12 mouse cellular contexts compared by ENCODE assay signal in genomic region chr8:4372657-4373056, GRCm38 (mm10). TPM values are rescaled to one million over a fixed set of nuclear protein-coding genes. Genes with fewer than 3 reads are reported as not detected.
DNase-seq lines count a peak whose midpoint lies in the region; ATAC-seq and TF ChIP-seq lines count a peak whose summit lies in the region.
"Had no signal": no experiment of that assay in that cellular context is flagged by ENCODE, and none has a peak within 500 bp of the region (broad histone marks: within the 10 kb centered on the region; RNA-seq: fewer than 3 reads in every experiment).

No protein-coding gene starts in this region.

- H3K4me3 ChIP-seq in kidney, adult 2 months (ENCODE audit: insufficient read depth, low read depth, low read length) = no peak overlapping the region
- no peak overlapping the region for H3K4me3 ChIP-seq in heart, embryonic 11.5 days (ENCODE audit: low read depth, low read length)
- H3K4me3 ChIP-seq: neural tube, embryonic 15.5 days had no signal

- 0 out of 2 replicates have a peak, but pooled peaks cover 2% of the 10 kb centered on the region for H3K9me3 ChIP-seq in heart, embryonic 11.5 days (replicated peaks; ENCODE audit: control insufficient read depth, low read length)
- H3K9me3 ChIP-seq: neural tube, embryonic 15.5 days had no signal

- H3K27ac ChIP-seq in kidney, adult 2 months (ENCODE audit: insufficient read depth, low read depth, low read length) = no peak overlapping the region
- no peak overlapping the region for H3K27ac ChIP-seq in heart, embryonic 11.5 days (ENCODE audit: low read depth, low read length)
- H3K27ac ChIP-seq: neural tube, embryonic 15.5 days had no signal

- no peak for TF ChIP-seq POLR2A in kidney, adult 2 months (IDR thresholded peaks at IDR 0.05; ENCODE audit: low read depth, low read length)

- no peak overlapping the region for H3K9ac ChIP-seq in heart, embryonic 11.5 days (ENCODE audit: low read depth, low read length)
- H3K9ac ChIP-seq: neural tube, embryonic 15.5 days had no signal

- no peaks in the 10 kb centered on the region for H3K4me1 ChIP-seq in kidney, adult 2 months (ENCODE audit: control insufficient read depth, insufficient read depth, low read length)
- H3K4me1 ChIP-seq in heart, embryonic 11.5 days (ENCODE audit: control insufficient read depth, insufficient read depth, low read length) = no peaks in the 10 kb centered on the region
- H3K4me1 ChIP-seq: neural tube, embryonic 15.5 days had no signal

- peak; percentile 25 for DNase-seq in kidney, adult 2 months
- no peak for DNase-seq in kidney, postnatal 10 days
- DNase-seq in thymus, postnatal 0 days (ENCODE audit: low spot score) = peak; percentile 35
- DNase-seq in thymus, postnatal 10 days (ENCODE audit: low spot score in 2 of 2) = no peak
- DNase-seq in c-Kit-positive CD71-positive TER-119-positive erythroid progenitor cells, embryonic 14.5 days (ENCODE audit: low spot score) = peak; percentile 16
- DNase-seq in urinary bladder, postnatal 25 days (ENCODE audit: low spot score) = no peak
- DNase-seq: cerebellum, adult 2 months; spleen, adult 18-20 months; thymus, postnatal 14 days had no signal

- H3K4me2 ChIP-seq in heart, embryonic 11.5 days = no peak overlapping the region
- H3K4me2 ChIP-seq: neural tube, embryonic 15.5 days had no signal

- 78% methylated on average over 2 of the region's 2 CpGs for WGBS in kidney, adult 2 months
- 55% methylated on average over 2 of the region's 2 CpGs for WGBS in heart, embryonic 11.5 days (ENCODE audit: insufficient replicate concordance)

- 0 out of 2 replicates have a peak, but pooled peaks have one; percentile 7 for TF ChIP-seq CTCF in kidney, adult 2 months (conservative IDR thresholded peaks at IDR 0.05; ENCODE audit: insufficient read depth, insufficient read length, low read depth, low read length)

- H3K36me3 ChIP-seq in kidney, adult 2 months (ENCODE audit: control insufficient read depth, insufficient read depth, low read length) = no peaks in the 10 kb centered on the region
- H3K36me3 ChIP-seq in heart, embryonic 11.5 days (ENCODE audit: control insufficient read depth, insufficient read depth, low read length) = no peaks in the 10 kb centered on the region
- H3K36me3 ChIP-seq: neural tube, embryonic 15.5 days had no signal

- H3K27me3 ChIP-seq in kidney, adult 2 months (replicated peaks; ENCODE audit: control insufficient read depth, insufficient read depth, low read length) = no peaks in the 10 kb centered on the region
- H3K27me3 ChIP-seq in heart, embryonic 11.5 days (ENCODE audit: control insufficient read depth, insufficient read depth, low read length) = no peaks in the 10 kb centered on the region
- H3K27me3 ChIP-seq: neural tube, embryonic 15.5 days had no signal

- ATAC-seq in heart, embryonic 11.5 days (replicated peaks; ENCODE audit: insufficient number of reproducible peaks, low FRiP score, low TSS enrichment) = no peak
- ATAC-seq: inflammation-experienced regulatory T-cells, adult 6 months had no signal

RNA-seq across cellular contexts. Expression of gene Elavl1, which starts 47.4 kb away (rescaled TPM):
- polyA plus RNA-seq in kidney, adult 2 months (2012; rRNA removed) = 26.4 and 35.9 TPM in 2 replicates
- polyA plus RNA-seq in thymus, postnatal 0 days (2015; fragmentation: Nextera tagmentation; extraction: Ambion mirVana) = 209 and 236 TPM in 2 replicates
- polyA plus RNA-seq in heart, embryonic 11.5 days (2014; fragmentation: Nextera tagmentation; extraction: Ambion mirVana) = 207 and 208 TPM in 2 replicates

RNA-seq across cellular contexts. Expression of gene Ccl25, which starts 47.6 kb away (rescaled TPM):
- 4.9 and 5.2 TPM in 2 replicates for polyA plus RNA-seq in kidney, adult 2 months (2012; rRNA removed)
- 811 and 840 TPM in 2 replicates for polyA plus RNA-seq in thymus, postnatal 0 days (2015; fragmentation: Nextera tagmentation; extraction: Ambion mirVana)
- 13.4 and 14.2 TPM in 2 replicates for polyA plus RNA-seq in heart, embryonic 11.5 days (2014; fragmentation: Nextera tagmentation; extraction: Ambion mirVana)

Comparison
In these comparisons a context has a peak if more than half of its experiments do, and no peak if none do; other contexts are left out.
1. DNase-seq: peak in kidney, adult 2 months (single experiment), thymus, postnatal 0 days (single experiment) and c-Kit-positive CD71-positive TER-119-positive erythroid progenitor cells, embryonic 14.5 days (single experiment); none in kidney, postnatal 10 days (single experiment), thymus, postnatal 10 days (0 of 2) and urinary bladder, postnatal 25 days (single experiment).
2. RNA of gene Ccl25, which starts 47.6 kb away (polyA plus RNA-seq): 811 to 840 TPM in thymus, postnatal 0 days; 13.4 to 14.2 TPM in heart, embryonic 11.5 days and 4.9 to 5.2 TPM in kidney, adult 2 months; every median in the first group is over 10 times any median in the second.